Mouse (Mus musculus): ENCODE measurements around the gene Dhx32.
"Not testable (repeated sequence)": the region's sequence is repeated elsewhere in the genome, so short reads cannot be mapped to it uniquely, and the experiment has no call there.

The Dhx32 gene

DNA sequence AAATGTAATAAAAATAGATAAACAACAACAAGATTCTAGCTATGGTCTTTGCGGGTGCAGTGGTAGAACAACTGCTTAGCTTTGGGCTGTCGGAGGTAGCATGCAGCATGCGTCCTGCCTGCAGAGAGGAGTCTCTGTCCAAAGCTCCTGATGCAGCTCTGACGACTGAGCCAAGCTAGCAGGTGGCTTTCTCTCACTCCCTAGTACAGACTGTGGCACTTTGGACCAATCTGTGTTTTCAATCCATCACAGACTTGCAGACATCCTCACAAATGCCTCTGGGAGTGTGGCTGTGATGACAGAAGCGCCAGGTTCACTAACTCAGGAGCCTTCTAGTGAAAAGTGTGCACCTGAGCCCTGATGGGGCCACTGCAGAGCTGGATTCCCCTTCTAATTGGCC, 53.2 kb downstream of the Dhx32 start:
- DNase-seq (ENCODE audit: low spot score in 2 of 2), result no peak

DNA sequence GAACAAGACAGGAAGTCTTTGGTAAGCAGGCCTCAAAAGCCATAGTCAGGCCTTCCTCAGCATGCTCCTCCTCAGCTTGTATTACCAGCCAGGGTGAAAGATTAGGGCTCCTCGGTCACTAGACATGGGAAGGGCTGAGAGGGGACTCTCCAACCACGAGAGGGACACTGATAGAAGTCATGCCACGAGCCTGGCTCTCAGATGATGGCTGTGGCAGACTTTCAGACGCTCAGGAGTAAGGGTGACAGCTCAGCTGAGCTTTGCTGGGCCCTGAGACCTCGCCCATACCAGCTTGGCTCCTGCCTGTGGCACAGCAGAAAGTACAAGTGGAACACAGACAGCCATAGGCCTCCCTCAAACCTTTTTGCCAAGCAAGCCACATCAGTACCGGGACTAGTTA, 55.5 kb downstream of the Dhx32 start:
- DNase-seq (ENCODE audit: low spot score in 2 of 2), result no peak

DNA sequence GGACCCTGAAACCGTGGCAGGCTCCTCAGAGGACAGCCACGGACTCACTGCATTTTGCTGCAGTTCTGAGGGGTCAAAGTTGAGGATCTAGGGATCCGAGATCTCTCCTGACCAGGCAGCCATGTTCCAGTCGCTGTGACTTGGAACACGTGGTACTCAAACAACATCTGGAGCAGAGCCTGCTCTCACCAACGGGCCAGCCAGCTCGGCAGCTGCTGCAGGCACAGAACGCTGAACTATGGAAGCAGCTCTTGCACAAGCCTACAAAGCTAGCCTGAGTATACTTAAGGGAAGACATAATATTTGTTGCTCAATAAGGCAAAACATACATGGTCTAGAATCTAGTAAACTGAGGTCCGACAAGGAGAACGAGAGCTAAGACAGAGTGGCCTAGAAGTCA, 57.0 kb downstream of the Dhx32 start:
- DNase-seq (ENCODE audit: low spot score in 2 of 2), result no peak

DNA sequence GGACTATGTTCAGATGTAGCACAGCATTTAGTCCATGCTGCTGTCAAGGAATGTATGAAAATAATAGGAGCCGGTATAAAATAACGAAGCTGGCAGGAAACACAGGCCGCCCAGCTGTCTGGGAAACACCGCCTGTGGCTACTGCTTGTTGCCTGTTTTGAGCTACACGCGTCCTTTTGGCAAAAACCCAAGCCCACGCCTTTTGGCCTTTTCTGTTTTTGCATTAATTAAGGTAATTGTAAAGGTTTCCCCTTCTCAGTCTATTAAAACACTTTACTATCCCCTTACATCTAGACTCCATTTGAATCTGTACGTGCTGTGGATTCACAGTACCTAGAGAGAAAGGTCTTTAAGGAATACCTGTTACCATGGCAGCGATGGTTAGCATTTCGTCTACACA, 57.7 kb downstream of the Dhx32 start:
- no peak for DNase-seq (ENCODE audit: low spot score in 2 of 2)

DNA sequence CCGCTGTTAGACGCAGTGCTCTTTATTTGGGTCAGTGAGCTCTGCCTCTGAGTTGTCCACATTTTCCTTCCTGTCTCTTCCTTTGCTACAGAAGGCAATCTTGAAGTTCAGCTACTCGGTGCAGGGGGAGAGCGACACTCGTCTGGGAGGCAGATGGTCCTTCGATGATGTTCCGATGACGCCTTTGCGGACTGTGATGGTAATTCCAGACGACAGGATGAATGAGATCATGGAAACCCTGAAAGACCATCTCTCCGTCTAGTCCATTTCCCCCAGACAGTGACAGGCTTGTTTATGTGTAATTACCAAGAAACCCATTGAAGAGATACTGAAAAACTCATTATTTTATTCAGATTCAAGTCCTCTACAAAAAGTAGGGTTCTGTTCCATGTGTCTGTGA, 61.9 kb downstream of the Dhx32 start:
- DNase-seq (ENCODE audit: low spot score in 2 of 2), result no peak

DNA sequence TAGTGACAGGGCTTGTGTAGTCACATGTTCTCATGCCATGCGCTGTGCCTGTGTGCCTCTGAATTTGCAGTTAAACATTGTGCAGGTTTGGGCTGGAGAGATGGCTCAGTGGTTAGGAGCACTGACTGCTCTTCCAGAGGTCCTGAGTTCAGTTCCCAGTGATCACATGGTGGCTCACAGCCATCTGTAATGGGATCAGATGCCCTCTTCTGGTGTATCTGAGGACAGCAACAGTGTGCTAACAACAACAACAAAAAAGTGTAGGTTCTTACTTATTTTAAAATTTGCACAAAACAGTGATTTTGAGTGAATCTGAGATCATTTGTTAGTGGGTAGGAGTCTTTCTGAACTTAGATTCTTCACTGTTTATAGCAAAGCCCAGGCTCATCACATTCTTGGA, 63.9 kb downstream of the Dhx32 start:
- no peak for DNase-seq (ENCODE audit: low spot score in 2 of 2)

DNA sequence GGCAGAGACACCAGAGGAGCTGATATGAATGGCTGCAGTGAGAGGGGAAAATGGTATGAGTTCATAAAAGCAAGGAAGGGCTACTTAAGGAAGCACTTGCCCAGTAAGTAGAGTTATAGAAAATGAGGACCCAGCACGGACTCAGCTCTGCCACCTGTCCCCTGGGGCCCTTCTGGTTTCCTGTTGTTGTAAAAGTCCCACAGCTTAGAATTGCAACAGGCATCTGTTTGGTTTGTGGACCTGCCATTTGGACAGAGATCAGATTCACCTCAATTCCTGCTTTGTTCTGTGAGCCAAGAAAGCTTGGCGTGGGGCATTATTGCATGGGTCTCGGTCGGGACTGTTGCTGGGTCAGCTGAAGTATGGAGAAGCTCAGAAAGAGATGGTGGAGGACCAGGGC, 67.1 kb downstream of the Dhx32 start:
- DNase-seq (ENCODE audit: low spot score in 2 of 2), result no peak

DNA sequence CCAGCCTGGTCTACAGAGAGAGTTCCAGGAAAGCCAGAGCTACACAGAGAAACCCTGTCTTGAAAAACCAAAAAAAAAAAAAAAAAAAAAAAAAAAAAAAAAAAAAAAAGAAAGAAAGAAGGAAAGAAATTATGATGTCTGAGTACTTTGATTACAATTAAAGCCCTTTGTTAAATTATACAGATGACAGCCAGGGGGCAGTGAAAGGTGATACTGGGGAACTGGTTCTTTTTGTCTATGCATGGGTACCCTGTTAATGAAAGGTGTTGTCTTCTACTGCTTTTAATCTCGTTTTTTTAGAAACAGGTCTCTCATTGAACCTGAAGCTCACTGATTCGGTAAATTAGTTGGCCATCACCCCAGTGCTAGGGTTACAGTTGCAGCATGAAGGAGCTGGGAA, 75.2 kb downstream of the Dhx32 start:
- peak; percentile 12 to 35 for DNase-seq (ENCODE audit: low spot score in 2 of 2)

DNA sequence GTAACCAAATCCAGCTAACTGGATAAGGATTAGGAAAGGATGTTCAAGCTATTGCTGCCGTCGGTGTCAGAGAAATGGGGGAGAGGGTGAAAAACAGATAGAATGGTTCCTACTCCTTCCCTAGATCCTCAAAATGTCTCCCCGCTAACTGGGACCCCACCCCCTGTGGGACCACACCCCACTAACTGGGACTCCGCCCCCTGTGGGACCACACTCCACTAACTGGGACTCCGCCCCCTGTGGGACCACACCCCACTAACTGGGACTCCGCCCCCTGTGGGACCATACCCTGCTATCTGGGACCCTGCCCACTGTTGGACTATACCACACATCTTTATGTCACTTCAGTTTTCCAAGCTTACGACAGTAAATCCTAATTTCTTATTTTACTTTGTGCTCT, 78.6 kb downstream of the Dhx32 start:
- no peak for DNase-seq (ENCODE audit: low spot score in 2 of 2)

DNA sequence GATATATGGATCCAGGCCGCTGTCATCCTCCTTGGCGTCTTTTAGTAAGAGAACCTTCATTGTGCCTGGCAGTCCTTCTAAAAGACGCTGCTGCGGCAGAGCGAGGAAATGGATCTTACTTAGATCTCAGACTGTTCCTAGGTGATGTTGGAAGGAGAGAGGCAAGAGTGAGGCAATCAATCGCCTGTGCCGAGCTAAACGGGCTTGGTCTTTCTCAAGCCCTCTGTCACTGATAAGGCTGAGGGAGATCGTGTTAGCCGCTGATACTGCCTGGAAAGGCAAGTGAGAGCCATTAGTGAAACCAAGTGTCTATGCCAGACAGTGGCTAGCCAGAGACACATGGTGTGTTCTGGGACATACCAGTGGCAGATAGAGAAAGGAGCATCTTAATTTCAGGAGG, 80.2 kb downstream of the Dhx32 start:
- DNase-seq (ENCODE audit: low spot score in 2 of 2), result no peak

DNA sequence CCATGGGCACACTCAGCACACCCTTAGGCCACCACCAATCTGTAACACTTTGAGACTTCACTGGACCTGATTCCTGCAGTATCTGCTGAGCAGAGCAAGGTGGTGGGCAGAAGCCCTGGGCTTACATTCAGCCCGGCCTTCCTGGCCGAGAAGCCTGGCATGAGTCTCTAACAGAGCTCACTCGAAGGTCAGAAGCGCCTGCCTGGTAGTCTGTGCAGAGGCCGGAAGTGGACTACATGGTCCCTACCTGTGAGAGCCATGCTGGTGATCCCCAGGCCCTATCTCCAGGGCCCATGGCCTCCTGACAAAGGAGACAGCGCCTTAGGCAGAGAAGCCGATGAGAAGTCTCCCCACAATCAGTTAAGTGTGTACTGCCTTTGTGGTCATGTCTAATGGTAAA, 81.2 kb downstream of the Dhx32 start:
- no peak for DNase-seq (ENCODE audit: low spot score in 2 of 2)

DNA sequence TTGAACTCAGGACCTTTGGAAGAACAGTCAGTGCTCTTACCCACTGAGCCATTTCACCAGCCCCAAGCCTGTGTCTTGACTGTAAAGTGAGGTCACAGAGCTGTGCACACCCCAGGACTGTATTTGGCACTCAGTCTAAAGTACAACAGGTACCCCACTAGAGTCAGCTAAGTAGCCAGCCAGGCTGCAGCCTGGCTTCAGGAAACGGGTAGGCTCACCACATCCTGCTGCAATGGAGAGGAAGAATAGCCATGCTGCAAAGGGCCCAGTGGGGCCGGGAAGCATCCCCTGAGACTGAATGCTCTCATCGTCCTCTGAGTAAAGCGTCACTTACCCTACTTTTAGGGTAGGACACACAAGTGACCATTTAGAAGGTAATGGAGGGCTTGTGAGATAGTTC, 82.6 kb downstream of the Dhx32 start:
- no peak for DNase-seq (ENCODE audit: low spot score in 2 of 2)

DNA sequence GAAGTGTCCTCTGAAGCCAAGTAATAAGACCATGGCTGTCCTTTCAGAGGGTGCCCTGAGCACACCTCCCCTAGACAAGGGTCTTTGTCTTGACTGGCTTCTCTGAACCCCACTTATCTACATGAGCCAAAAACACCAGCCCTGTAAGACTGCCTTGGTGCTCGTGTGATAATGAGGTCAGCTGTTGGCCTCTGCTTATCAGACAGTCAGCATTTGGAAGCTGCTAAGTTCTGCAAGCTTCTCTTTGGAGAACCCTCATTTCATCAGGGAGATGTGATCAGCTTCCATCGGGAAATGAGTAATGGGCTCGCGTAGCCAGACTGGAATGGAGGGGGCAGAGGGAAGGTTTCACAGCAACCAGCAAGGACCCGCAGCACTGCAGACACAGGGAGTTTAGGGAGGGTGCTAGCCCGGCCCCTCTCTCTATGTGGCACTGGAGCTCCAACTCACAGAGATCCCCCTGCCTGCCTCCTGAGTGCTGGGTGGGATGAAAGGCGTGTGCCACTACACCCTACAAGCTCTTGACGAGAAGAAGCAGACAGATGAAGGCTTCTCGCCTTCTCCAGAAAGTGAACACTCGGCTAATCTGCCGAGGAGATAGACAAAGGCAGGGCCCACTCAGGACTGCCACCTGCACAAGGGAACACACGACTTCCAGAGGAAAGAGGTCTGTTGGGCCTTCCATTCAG, 84.4 kb downstream of the Dhx32 start:
- no peak for DNase-seq (ENCODE audit: low spot score in 2 of 2)

DNA sequence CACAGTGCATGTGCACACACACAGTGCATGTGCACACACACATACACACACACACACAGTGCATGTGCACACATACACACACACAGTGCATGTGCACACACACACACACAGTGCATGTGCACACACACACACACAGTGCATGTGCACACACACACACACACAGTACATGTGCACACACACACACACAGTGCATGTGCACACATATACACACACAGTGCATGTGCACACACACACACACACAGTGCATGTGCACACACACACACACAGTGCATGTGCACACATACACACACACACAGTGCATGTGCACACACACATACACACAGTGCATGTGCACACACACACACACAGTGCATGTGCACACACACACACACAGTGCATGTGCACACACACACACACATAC, 96.9 kb downstream of the Dhx32 start:
- not testable (repeated sequence) for DNase-seq (ENCODE audit: low spot score in 2 of 2)

DNA sequence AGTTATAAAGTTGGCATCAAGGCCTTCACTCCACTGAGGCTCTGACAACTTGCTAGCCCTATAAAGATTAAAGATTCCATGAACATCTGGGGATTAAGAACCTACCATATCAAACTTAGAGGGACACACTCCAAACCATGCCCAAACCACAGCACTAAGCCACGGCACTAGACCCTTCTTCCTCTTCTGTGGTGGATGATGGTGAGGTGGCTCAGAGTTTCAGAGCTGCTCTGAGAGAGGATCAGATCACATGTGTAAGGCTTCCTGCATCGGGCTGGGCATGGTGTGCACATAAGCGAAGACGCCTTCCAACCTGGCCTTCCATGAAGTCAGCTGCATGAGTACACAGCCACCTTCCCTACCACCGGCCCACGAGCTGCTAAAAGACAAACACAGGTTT, 97.8 kb downstream of the Dhx32 start:
- no peak for DNase-seq (ENCODE audit: low spot score in 2 of 2)

DNA sequence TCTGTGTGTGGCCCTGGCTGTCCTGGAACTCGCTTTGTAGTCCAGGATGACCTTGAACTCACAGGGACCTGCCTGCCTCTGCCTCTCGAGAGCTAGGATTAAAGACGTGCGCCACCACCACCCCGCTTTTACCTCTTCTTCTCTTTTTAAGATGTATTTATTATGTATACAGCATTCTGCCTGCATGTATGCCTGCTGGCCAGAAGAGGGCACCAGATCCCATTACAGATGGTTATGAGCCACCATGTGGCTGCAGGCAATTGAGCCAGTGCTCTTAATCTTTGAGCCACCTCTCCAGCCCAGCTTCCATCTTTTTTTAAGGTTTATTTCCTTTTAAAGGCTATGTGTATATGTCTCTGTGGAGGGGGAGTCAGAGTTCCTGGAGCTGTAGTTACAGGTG, 98.4 kb downstream of the Dhx32 start:
- DNase-seq (ENCODE audit: low spot score in 2 of 2), result no peak

DNA sequence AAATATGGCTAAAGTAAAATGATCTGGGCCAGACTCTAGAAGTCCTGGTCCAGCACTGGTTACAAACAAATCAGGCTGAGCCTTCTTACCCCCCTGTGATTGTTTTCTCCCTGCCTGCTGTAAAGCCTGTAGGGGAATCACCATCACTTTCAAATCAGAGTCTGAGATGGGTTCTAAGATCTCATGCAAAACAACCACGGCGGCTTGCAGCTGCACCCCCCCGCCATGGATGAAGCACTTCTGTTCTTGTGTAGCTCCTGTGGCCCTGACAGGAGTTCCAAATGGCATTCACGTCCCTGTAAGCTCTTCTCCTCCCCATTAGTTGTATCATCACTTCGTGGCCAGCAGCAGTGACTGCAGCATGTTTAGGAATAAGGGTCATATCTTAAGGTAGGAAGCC, 98.9 kb downstream of the Dhx32 start:
- no peak for DNase-seq (ENCODE audit: low spot score in 2 of 2)

DNA sequence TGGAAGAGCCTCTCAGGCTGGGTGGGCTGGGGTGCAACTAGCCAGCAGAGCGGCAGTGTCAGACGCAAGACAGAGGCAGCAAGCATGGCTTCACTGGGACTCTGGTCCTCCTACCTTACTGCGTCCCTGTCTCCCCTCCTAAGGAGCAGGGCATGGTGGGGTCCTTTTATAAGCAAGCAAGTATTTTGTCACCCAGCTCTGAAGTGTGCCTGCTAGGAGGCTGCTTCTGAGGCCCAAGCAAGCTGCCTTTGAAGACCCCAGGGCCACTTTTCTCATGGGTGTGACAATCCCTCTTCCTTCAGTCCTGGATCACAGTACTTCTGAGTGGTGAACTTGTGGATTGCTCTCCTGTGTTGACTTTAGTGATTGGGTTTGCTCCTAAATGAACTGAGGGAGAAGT, 102.6 kb downstream of the Dhx32 start, which contains the start of gene Mmp21:
Mmp21 (minus strand) TSS at position 101 of the 400 bp plus-strand sequence.
- DNase-seq (ENCODE audit: low spot score in 2 of 2), result no peak

DNA sequence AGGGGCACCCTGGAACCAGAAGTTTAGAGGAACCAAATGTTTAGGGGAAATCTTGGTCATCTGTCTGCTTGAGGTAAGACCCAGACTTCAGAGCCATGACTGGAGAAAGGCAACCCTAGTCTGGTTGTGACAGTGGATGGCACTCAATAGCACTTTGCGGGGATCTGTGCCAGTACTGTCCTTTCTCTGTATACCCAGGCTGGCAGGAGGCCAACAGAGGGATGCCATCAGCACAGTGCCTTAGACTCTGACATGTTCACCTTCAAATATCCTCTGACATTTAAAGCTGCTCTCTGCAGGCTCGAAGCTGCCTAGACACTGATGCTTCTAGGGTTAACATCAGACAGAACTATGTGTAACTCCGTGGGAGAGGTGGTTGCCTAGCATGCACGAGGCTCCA, 103.1 kb downstream of the Dhx32 start:
- DNase-seq (ENCODE audit: low spot score in 2 of 2), result no peak

DNA sequence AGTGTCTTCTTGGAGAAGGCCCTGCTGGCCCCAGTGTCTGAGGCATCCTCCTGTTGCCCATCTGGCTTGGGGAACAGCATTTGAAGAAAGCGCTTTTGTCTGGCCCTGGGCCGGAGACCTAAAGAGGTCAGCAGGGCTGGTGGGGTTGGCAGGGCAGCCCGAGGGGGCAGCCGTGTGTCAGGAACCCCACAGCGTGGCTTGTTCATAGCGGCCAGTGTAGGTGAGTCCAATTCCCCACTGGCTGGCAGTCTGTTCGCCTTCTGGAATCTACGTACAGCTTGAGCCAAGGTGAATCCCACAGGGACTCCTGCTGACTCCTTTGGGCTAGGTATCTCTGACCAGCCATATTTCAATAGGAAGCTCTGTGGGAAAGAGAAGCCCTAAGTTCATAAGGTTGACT, 103.8 kb downstream of the Dhx32 start:
- no peak for DNase-seq (ENCODE audit: low spot score in 2 of 2)

DNA sequence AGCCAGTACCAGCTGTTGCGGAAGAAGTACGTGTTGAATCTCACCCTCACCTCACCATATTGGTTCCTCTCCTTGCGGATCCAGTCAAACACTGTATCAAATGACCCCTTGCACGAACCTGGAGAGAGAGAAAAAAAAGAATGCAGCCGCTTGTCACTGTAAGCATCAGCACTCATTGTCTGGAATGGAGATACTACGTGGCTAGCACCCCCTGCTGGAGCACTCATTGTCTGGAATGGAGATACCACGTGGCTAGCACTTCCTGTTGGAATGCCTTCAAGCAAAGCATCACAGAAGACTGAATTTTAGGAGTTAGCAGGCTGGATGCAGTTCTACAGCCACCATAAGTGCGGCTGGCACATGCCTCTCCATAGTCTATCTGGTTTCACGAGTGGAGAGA, 106.5 kb downstream of the Dhx32 start:
- DNase-seq (ENCODE audit: low spot score in 2 of 2), result no peak
